Mouse (Mus musculus) duodenum, adult 2 months (tissue): Measurements from ENCODE around the gene Tdrd1. TPM values are rescaled to one million over a fixed set of nuclear protein-coding genes. Genes with fewer than 3 reads are reported as not detected.

Experiments
- polyA plus RNA-seq: library from polyadenylated mRNA; depleted of rRNA; stranded (reverse); fragments of >200 nt; gene quantifications from 2 replicates; pipeline ENCODE4 v1.2.3, GENCODE M21; 2012; ENCODE audit warnings: low replicate concordance; rRNA removed

The Tdrd1 gene
- 0.09 TPM in 2 replicates for polyA plus RNA-seq

GRCm38 (mm10) chr19:56826047-56826631, at the start of gene Tdrd1:
Gene Tdrd1, plus strand, starts transcription at chr19:56826209.

GRCm38 (mm10) chr19:56821798-56822447, 4.1 kb upstream of the Tdrd1 start, which contains the start of gene Ccdc186:
Gene Ccdc186, minus strand, starts transcription at chr19:56822190.

GRCm38 (mm10) chr19:56873816-56874600, 48.0 kb downstream of the Tdrd1 start, which contains the start of gene Vwa2:
Gene Vwa2, plus strand, starts transcription at chr19:56874249.

Other genes starting within 250 kb of the Tdrd1 start
- gene Adrb1, start 104.0 kb upstream of the Tdrd1 start, polyA plus RNA-seq: 3.9 TPM in 2 replicates
- gene Ccdc186, start 4.0 kb upstream of the Tdrd1 start, polyA plus RNA-seq: 1.4 and 2.4 TPM in 2 replicates
- gene Vwa2, start 48.0 kb downstream of the Tdrd1 start, polyA plus RNA-seq: 0.32 and 0.70 TPM in 2 replicates
- 1.6 and 1.8 TPM in 2 replicates for gene Afap1l2, start 182.0 kb downstream of the Tdrd1 start, polyA plus RNA-seq